Mouse (Mus musculus) neural tube, embryonic 12.5 days (tissue): ENCODE results near the gene U2af1l4. TPM values are rescaled to one million over a fixed set of nuclear protein-coding genes. Genes with fewer than 3 reads are reported as not detected.
A peak's percentile ranks its signal among the peaks of the same experiment; 100 is the strongest.

Source experiments
- ATAC-seq: fragments of 200-750 bp; cut with Nextera tagmentation; 2 replicates; pipeline ENCODE4 v1.8.0; 2017; ENCODE audit warnings: low read depth, mild to moderate bottlenecking, moderate TSS enrichment, moderate library complexity; ENCODE audit not compliant: low FRiP score
- H3K27ac ChIP-seq: fragments of 300-500 bp; sonication (generic); 2 replicates; pipeline ENCODE4 v1.5.1; 2016
- H3K27me3 ChIP-seq: fragments of 300-500 bp; sonication (generic); replicated peaks from 2 replicates; pipeline ENCODE4 v1.6.1; 2016; ENCODE audit warnings: mild to moderate bottlenecking
- H3K36me3 ChIP-seq: fragments of 300-500 bp; sonication (generic); 2 replicates; pipeline ENCODE4 v1.6.1; 2016; ENCODE audit warnings: mild to moderate bottlenecking
- H3K4me1 ChIP-seq: fragments of 300-500 bp; sonication (generic); 2 replicates; pipeline ENCODE4 v1.6.1; 2016
- H3K4me2 ChIP-seq: fragments of 300-500 bp; sonication (generic); replicated peaks from 2 replicates; pipeline ENCODE4 v1.6.1; 2016; ENCODE audit warnings: mild to moderate bottlenecking
- H3K4me3 ChIP-seq: fragments of 300-500 bp; sonication (generic); 2 replicates; pipeline ENCODE4 v1.5.1; 2016
- H3K9ac ChIP-seq: fragments of 300-500 bp; sonication (generic); 2 replicates; pipeline ENCODE4 v1.6.1; 2016; ENCODE audit warnings: mild to moderate bottlenecking
- H3K9me3 ChIP-seq: fragments of 300-500 bp; sonication (generic); 2 replicates; pipeline ENCODE4 v1.6.1; 2016; ENCODE audit warnings: mild to moderate bottlenecking
- WGBS: fragments of 180-500 bp; shearing (Covaris S2); methylation state at CpG from one replicate; pipeline ENCODE4 v1.1.7; 2016; 5-methylcytosine and 5-hydroxymethylcytosine counted together
- polyA plus RNA-seq: library from polyadenylated mRNA; unstranded; fragments of >200 nt; fragmentation: Nextera tagmentation; extraction: Ambion mirVana; gene quantifications from 2 replicates; pipeline ENCODE4 v1.2.1, GENCODE M21; 2016

U2af1l4 gene
- polyA plus RNA-seq, 1 experiment from 2014 or later, result 87.9 TPM

GRCm38 (mm10) chr7:30592772-30593423, 29.8 kb downstream of the U2af1l4 start:
- Histone ChIP-seq H3K27ac (no peak overlapping the region), H3K4me1 (peaks cover 6% of the 10 kb centered on the region), H3K9me3 (no peaks in the 10 kb centered on the region), H3K36me3 (no peaks in the 10 kb centered on the region), H3K4me3 (no peak overlapping the region), H3K27me3 (no peaks in the 10 kb centered on the region), H3K9ac (no peak overlapping the region), H3K4me2 (no peak overlapping the region)
- WGBS, result 53% methylated on average over 5 of the region's 5 CpGs
- ATAC-seq, result no peak

- no peaks in the 10 kb centered on the region for H3K27me3 ChIP-seq
- no peaks in the 10 kb centered on the region for H3K9me3 ChIP-seq
- H3K4me2 ChIP-seq, result no peak overlapping the region
- peaks cover 6% of the 10 kb centered on the region for H3K4me1 ChIP-seq
- no peaks in the 10 kb centered on the region for H3K36me3 ChIP-seq
- ATAC-seq, result no peak
- H3K4me3 ChIP-seq, result no peak overlapping the region
- WGBS, result 80% methylated on average over 10 of the region's 10 CpGs
- 0 out of 2 replicates have a peak overlapping the region, but pooled peaks have one; percentile 33 for H3K9ac ChIP-seq
- no peak overlapping the region for H3K27ac ChIP-seq
These were observed 30.7 kb downstream of the U2af1l4 start for GRCm38 (mm10) chr7:30593579-30594509.

- Histone ChIP-seq H3K4me1 (peaks cover 6% of the 10 kb centered on the region), H3K27me3 (no peaks in the 10 kb centered on the region), H3K9ac (no peak overlapping the region), H3K9me3 (no peaks in the 10 kb centered on the region), H3K36me3 (no peaks in the 10 kb centered on the region), H3K27ac (no peak overlapping the region), H3K4me3 (no peak overlapping the region), H3K4me2 (no peak overlapping the region)
- 68% methylated on average over 4 of the region's 4 CpGs for whole genome bisulfite sequencing
- ATAC-seq, result no peak
These were observed 31.5 kb downstream of the U2af1l4 start for GRCm38 (mm10) chr7:30594510-30595024.

- no peak overlapping the region for H3K4me2 ChIP-seq
- H3K9ac ChIP-seq, result no peak overlapping the region
- H3K27ac ChIP-seq, result no peak overlapping the region
- no peak for ATAC-seq
- H3K27me3 ChIP-seq, result no peaks in the 10 kb centered on the region
- WGBS, result 79% methylated on average over 5 of the region's 5 CpGs
- no peak overlapping the region for H3K4me3 ChIP-seq
- no peaks in the 10 kb centered on the region for H3K9me3 ChIP-seq
- H3K4me1 ChIP-seq, result peaks cover 6% of the 10 kb centered on the region; the same call in 1 of the 2 replicates
- no peaks in the 10 kb centered on the region for H3K36me3 ChIP-seq
These were observed 33.0 kb downstream of the U2af1l4 start for GRCm38 (mm10) chr7:30596093-30596492.

- H3K27ac ChIP-seq, result no peak overlapping the region
- H3K27me3 ChIP-seq, result no peaks in the 10 kb centered on the region
- WGBS, result 82% methylated on average over 5 of the region's 5 CpGs
- ATAC-seq, result no peak
- H3K9ac ChIP-seq, result no peak overlapping the region
- H3K4me1 ChIP-seq, result peaks cover 6% of the 10 kb centered on the region; the same call in 1 of the 2 replicates
- H3K4me3 ChIP-seq, result no peak overlapping the region
- no peaks in the 10 kb centered on the region for H3K9me3 ChIP-seq
- no peaks in the 10 kb centered on the region for H3K36me3 ChIP-seq
- no peak overlapping the region for H3K4me2 ChIP-seq
These were observed 33.7 kb downstream of the U2af1l4 start for GRCm38 (mm10) chr7:30596811-30597210.

- Histone ChIP-seq H3K4me2 (peak within 1 kb of the TSS; percentile 45), H3K9me3 (no peaks in the 10 kb centered on the region), H3K27ac (no peak within 1 kb of the TSS), H3K27me3 (no peaks in the 10 kb centered on the region), H3K4me3 (0 out of 2 replicates have a peak within 1 kb of the TSS, but pooled peaks have one; percentile 2), H3K36me3 (no peaks in the 10 kb centered on the region), H3K9ac (no peak within 1 kb of the TSS), H3K4me1 (peaks cover 6% of the 10 kb centered on the region; the same call in 1 of the 2 replicates)
- WGBS, result 96% methylated on average over 12 of the region's 12 CpGs
- ATAC-seq, result no peak
These were observed 35.7 kb downstream of the U2af1l4 start, which contains the start of gene Zbtb32 for GRCm38 (mm10) chr7:30598786-30599185. Gene Zbtb32, minus strand, starts transcription at chr7:30598909.

GRCm38 (mm10) chr7:30599933-30600353, 36.8 kb downstream of the U2af1l4 start:
- H3K9me3 ChIP-seq, result no peaks in the 10 kb centered on the region
- 0 out of 2 replicates have a peak overlapping the region, but pooled peaks have one; percentile 2 for H3K4me3 ChIP-seq
- no peaks in the 10 kb centered on the region for H3K27me3 ChIP-seq
- H3K4me1 ChIP-seq, result peaks cover 6% of the 10 kb centered on the region; the same call in 1 of the 2 replicates
- ATAC-seq, result peak; percentile 98
- H3K4me2 ChIP-seq, result peak overlapping the region; percentile 45
- WGBS, result under 1% methylated on average over 16 of the region's 16 CpGs
- no peak overlapping the region for H3K9ac ChIP-seq
- H3K36me3 ChIP-seq, result no peaks in the 10 kb centered on the region
- H3K27ac ChIP-seq, result no peak overlapping the region

- H3K9ac ChIP-seq, result no peak overlapping the region
- no peaks in the 10 kb centered on the region for H3K27me3 ChIP-seq
- H3K9me3 ChIP-seq, result no peaks in the 10 kb centered on the region
- no peak overlapping the region for H3K4me3 ChIP-seq
- 77% methylated on average over 7 of the region's 7 CpGs for WGBS
- peaks cover 6% of the 10 kb centered on the region; the same call in 1 of the 2 replicates for H3K4me1 ChIP-seq
- ATAC-seq, result peak; percentile 10; the same call in 1 of the 2 replicates
- H3K27ac ChIP-seq, result no peak overlapping the region
- H3K36me3 ChIP-seq, result no peaks in the 10 kb centered on the region
- peak overlapping the region; percentile 45; the same call in 1 of the 2 replicates for H3K4me2 ChIP-seq
These were observed 37.5 kb downstream of the U2af1l4 start for GRCm38 (mm10) chr7:30600651-30601050.

- Histone ChIP-seq H3K9me3 (no peaks in the 10 kb centered on the region), H3K4me3 (no peak overlapping the region), H3K9ac (no peak overlapping the region), H3K27ac (no peak overlapping the region), H3K36me3 (no peaks in the 10 kb centered on the region), H3K4me2 (no peak overlapping the region), H3K27me3 (no peaks in the 10 kb centered on the region), H3K4me1 (peaks cover 6% of the 10 kb centered on the region; the same call in 1 of the 2 replicates)
- 72% methylated on average over 3 of the region's 3 CpGs for WGBS
- ATAC-seq, result no peak
These were observed 39.5 kb downstream of the U2af1l4 start for GRCm38 (mm10) chr7:30602583-30602982.

- 72% methylated on average over 8 of the region's 8 CpGs for WGBS
- H3K9ac ChIP-seq, result no peak overlapping the region
- peaks cover 6% of the 10 kb centered on the region; the same call in 1 of the 2 replicates for H3K4me1 ChIP-seq
- ATAC-seq, result no peak
- H3K36me3 ChIP-seq, result no peaks in the 10 kb centered on the region
- H3K27ac ChIP-seq, result no peak overlapping the region
- H3K9me3 ChIP-seq, result no peaks in the 10 kb centered on the region
- no peak overlapping the region for H3K4me3 ChIP-seq
- no peak overlapping the region for H3K4me2 ChIP-seq
- no peaks in the 10 kb centered on the region for H3K27me3 ChIP-seq
These were observed 41.3 kb downstream of the U2af1l4 start for GRCm38 (mm10) chr7:30604424-30604823.

GRCm38 (mm10) chr7:30604944-30605343, 41.8 kb downstream of the U2af1l4 start:
- no peaks in the 10 kb centered on the region for H3K9me3 ChIP-seq
- no peak for ATAC-seq
- no peaks in the 10 kb centered on the region for H3K36me3 ChIP-seq
- no peak overlapping the region for H3K4me3 ChIP-seq
- peaks cover 6% of the 10 kb centered on the region; the same call in 1 of the 2 replicates for H3K4me1 ChIP-seq
- no peak overlapping the region for H3K4me2 ChIP-seq
- 86% methylated on average over 8 of the region's 8 CpGs for WGBS
- H3K27me3 ChIP-seq, result no peaks in the 10 kb centered on the region
- H3K27ac ChIP-seq, result no peak overlapping the region
- H3K9ac ChIP-seq, result no peak overlapping the region
